Mouse (Mus musculus) liver, postnatal 0 days (tissue): ENCODE results near the gene Rapgef6.

Experiments used
- CTCF ChIP-seq: sonication (generic); IDR thresholded peaks from 2 replicates; pipeline ENCODE4 v1.5.1; 2016; ENCODE audit warnings: antibody characterized with exemption, low read depth
- EP300 ChIP-seq: IDR thresholded peaks from 2 replicates; pipeline ENCODE4 v1.6.1; 2016; ENCODE audit warnings: antibody characterized with exemption, low read depth, mild to moderate bottlenecking

DNA sequence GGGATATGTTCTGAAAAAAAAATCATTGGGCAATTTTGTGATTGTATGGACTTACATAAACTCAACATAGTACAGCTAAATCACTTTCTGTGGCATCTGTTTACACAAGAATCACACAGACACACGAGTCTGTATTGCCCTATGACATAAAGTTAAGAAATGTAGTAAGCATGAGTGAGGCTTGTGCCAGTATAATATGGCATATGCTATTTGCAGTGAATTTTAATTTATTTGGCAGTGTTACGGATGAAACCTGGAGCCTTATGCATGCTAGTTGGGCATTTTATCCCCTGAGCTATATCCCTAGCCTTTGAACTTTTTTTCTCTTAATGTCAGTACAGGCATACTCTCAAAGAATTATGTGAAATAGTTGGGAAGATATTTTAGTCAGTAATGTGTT, 16.8 kb downstream of the Rapgef6 start:
- TF ChIP-seq CTCF (no peak), EP300 (no peak)
